Mouse (Mus musculus) bone marrow macrophage, adult 2 months (primary cell): ENCODE measurements at regions not wholly inside any gene's neighbourhood (a gene's known extent, or its start where the extent isn't known, plus 50 kb on each side); places are given as distances from the start of the nearest gene placed in this dataset.

Source experiments
- CTCF ChIP-seq: IDR thresholded peaks from 2 replicates; pipeline ENCODE4 v1.5.1; 2012; ENCODE audit warnings: low read depth, mild to moderate bottlenecking, low read length, moderate library complexity
- POLR2A ChIP-seq: IDR thresholded peaks from 2 replicates; pipeline ENCODE4 v1.6.1; 2012; ENCODE audit warnings: mild to moderate bottlenecking, low read depth, low read length, borderline replicate concordance

GRCm38 (mm10) chr2:101021515-101021914 is 603.0 kb upstream of the Rag2 start:
- TF ChIP-seq CTCF = no peak
- TF ChIP-seq POLR2A = no peak
